Mouse (Mus musculus) neutrophil, adult 83 days (primary cell): Measurements from ENCODE around the gene Ranbp9. TPM values are rescaled to one million over a fixed set of nuclear protein-coding genes. Genes with fewer than 3 reads are reported as not detected.

Experiments used
- total RNA-seq, 2 experiments: library from RNA; stranded (reverse); gene quantifications; one replicate each; pipeline ENCODE4 v1.2.4; 2023

Ranbp9 gene
- 100 to 1,000 TPM in 1 of 2 experiments, 10 to 100 TPM in 1; 91.3 to 105 TPM for total RNA-seq

DNA sequence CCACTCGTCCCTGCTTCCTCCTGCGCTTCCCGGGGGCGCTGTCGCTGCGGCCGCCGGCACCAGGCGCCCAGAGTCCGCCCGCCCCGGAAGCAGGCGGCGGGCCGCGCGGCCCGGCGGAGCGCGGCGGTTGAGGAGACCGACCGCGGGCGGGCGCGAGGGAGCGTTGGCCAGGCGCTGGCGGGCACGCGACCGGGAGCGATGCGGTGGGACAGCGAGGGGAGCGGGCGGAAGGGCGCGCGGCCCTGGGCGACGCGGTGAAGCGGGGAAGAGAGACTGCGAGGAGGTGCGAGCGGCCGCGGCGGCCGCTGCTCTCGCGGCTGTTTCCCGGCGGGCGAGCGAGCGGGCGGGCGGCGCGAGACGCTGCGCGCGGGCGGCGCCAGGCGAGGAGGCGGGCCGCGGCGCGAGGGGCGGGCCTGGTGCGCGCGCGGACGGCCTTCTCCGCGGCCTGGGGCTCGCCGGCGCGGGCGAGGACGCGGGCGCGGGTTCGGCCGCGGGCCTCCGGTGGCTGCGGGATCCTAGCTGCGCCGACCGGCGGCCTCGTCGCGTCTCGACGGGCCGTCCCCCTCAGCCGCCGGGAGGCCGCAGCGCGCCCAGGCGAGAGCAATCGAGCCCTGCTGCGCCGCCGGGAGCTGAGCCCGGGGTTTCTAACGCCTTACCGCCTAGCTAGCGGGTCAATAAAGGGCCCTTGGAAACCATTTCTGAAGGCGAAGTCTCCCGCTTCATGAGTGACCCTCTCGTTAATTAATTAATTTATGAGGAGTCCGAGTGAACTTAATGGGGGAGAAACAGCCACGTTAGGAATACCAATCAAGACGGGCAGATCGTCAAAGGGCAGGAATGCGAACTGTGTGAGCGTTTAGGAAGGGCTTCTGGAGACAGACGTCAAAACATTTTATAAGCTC, at the start of gene Ranbp9:
Gene Ranbp9, minus strand, starts transcription at position 326 of the 902 bp plus-strand sequence.

DNA sequence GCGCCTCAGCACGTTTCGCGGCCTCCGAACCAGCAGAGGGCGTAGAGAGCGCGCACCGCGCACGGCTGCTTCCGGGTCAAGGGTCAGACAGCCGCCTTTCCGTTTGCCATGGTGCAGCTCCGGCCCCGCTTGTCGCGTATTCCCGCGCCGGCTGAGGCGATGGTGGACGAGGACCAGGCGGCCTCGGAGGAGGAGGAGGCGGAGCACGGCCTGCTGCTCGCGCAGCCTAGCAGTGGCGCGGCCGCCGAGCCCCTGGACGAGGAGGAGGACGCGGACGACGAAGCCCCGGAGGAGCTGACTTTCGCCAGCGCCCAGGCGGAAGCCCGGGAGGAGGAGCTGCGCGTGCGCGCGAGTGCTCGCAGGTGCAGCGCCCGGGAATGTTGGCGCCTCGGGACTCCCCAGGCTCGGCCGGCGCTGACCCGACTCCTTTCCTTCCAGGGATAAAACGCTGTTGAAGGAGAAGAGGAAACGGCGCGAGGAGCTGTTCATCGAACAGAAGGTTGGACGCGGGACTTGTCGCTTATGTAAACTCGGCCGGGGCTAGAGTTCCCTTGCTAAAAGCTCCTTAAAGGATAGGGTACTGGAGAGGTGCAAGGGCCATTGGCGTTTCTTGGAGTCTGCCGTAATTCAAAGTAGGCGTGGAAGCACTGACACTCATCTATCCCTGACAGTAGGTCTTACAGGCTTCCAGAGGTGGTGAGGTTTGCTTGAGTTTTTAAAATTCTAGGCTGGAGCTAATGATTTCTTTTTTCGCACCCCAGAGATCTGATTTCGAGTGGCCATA, 82.6 kb downstream of the Ranbp9 start, which contains the start of gene Nol7:
Gene Nol7, plus strand, starts transcription at position 94 of the 784 bp plus-strand sequence.

DNA sequence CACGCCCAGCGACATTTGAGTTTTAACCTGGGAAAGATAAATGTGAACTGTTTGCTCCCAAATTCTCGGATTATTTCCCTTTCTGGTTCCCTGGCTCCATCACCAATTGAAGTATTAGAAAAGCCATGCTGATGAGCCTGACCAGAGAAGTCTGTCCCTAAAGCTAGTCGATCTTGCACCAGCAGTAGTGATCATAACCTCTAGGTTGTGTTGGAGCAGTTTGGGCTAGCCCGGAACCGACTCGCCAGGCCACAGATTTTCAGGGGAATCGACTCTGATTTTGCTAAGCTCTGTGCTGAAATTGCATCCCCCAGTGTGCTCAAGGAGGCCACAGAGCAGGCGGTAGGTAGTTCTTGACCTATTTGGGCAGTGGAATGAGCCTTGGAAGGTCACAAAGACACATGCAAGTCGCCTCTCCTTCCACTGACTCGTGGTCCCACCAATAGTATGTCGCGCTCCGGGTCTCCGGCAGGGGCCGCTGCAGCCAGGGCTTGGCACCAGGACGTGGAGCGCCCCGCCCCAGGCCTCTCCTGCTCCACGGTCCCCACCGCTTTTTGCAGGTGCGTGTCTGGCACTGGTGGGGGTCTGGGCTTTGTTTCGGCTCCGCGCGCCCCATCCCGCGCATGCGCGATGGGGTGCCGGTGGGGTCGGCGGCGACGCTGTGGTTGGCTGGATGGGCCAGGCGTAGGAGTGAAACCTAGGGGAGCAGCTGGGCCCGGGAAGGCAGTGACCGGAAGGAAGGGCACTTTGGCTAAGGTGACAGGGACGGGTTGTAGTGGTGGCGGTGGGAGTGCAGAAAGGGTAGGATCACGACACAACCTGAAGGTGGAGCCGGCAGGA, 115.9 kb downstream of the Ranbp9 start, which contains the start of gene Sirt5:
Gene Sirt5, plus strand, starts transcription at position 512 of the 840 bp plus-strand sequence.

Other genes starting within 250 kb of the Ranbp9 start
- gene Gfod1, start 177.1 kb downstream of the Ranbp9 start, total RNA-seq, result 10 to 100 TPM; 27.9 to 39.1 TPM
- 1 to 10 TPM; 4.1 to 5.2 TPM for gene Sirt5, start 115.8 kb downstream of the Ranbp9 start, total RNA-seq
- gene Nol7, start 82.9 kb downstream of the Ranbp9 start, total RNA-seq, result 10 to 100 TPM; 68.0 to 75.6 TPM
- gene Mcur1, start 78.9 kb upstream of the Ranbp9 start, total RNA-seq, result 10 to 100 TPM; 14.3 to 14.7 TPM
- not detected for gene Rnf182, start 134.4 kb upstream of the Ranbp9 start, total RNA-seq